Mouse (Mus musculus) spleen, adult 2 months (tissue): ENCODE measurements around the gene Bpi.

Experiments
- CTCF ChIP-seq: fragments of 200-500 bp; IDR thresholded peaks from 2 replicates; pipeline ENCODE4 v1.5.1; 2011; ENCODE audit warnings: mild to moderate bottlenecking, inconsistent platforms; ENCODE audit not compliant: insufficient read depth, insufficient read length, insufficient replicate concordance; ENCODE audit errors: extremely low read depth
- POLR2A ChIP-seq: fragments of 200-500 bp; IDR thresholded peaks from 2 replicates; pipeline ENCODE4 v1.6.1; 2011; ENCODE audit warnings: low read depth, low read length, inconsistent platforms

DNA sequence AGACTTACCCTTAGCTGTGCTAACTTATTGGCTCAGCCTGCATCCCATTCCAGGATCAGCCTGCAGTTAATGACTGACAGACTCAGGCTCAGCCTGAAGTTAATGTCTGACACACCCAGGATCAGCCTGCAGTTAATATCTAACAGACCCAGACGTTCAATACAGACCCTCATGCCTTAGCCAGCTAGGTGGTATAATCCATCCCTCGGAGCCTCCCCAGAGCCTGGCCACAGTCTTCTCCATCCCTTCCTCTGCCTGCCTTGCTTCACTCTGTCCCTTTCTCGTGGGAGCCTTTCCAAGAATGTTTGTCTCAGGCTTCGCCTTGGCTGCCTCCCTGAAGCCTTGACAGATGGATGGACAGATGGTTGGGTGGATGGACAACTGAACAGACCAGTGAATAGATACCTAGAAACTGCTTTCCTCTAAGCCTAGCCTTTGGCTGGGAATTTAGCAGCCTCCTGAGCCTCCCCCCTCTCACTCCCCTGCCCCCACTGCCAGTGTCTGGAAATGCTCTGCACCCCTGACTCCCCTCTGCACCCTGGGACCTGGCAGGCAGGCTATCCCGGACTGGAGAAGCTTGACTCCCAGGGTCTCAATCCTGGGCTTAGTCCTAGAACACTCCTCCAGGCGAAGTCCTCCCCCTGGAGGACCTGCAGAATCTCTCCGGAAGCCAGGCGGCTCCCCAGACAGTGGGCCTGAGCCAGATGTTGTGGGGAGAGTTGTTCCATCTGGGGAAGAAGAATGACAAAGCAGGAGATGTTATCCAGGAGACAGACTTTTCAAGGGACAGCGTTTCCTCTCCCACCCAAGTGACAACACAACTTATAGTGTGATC is 42.4 kb upstream of the Bpi start:
- no peak for TF ChIP-seq POLR2A
- no peak for TF ChIP-seq CTCF
